Mouse (Mus musculus) liver, adult 2 months (tissue): ENCODE measurements around the gene Gm5737. TPM values are rescaled to one million over a fixed set of nuclear protein-coding genes. Genes with fewer than 3 reads are reported as not detected.

Source experiments
- DNase-seq: peaks from one replicate; pipeline ENCODE4 v3.0.0-alpha.2; 2011; ENCODE audit warnings: low read depth, low spot score; ENCODE audit errors: extremely low read depth
- H3K27ac ChIP-seq: fragments of 200-500 bp; replicated peaks from 2 replicates; pipeline ENCODE4 v1.5.1; 2012; ENCODE audit warnings: low read depth, mild to moderate bottlenecking, control low read depth, inconsistent platforms, low read length; ENCODE audit not compliant: insufficient read depth
- H3K27me3 ChIP-seq: fragments of 200-500 bp; 2 replicates; pipeline ENCODE4 v1.6.1; 2012; ENCODE audit warnings: mild to moderate bottlenecking, moderate library complexity, low read length, inconsistent platforms; ENCODE audit not compliant: control insufficient read depth, insufficient read depth
- H3K36me3 ChIP-seq: fragments of 200-500 bp; 2 replicates; pipeline ENCODE4 v1.6.1; 2012; ENCODE audit warnings: low read length, inconsistent platforms; ENCODE audit not compliant: control insufficient read depth, insufficient read depth
- H3K4me1 ChIP-seq: fragments of 200-500 bp; 2 replicates; pipeline ENCODE4 v1.6.1; 2011; ENCODE audit warnings: low read length; ENCODE audit not compliant: control insufficient read depth, insufficient read depth
- H3K4me3 ChIP-seq: fragments of 200-500 bp; 2 replicates; pipeline ENCODE4 v1.5.1; 2011; ENCODE audit warnings: low read depth, mild to moderate bottlenecking, control low read depth, low read length, moderate library complexity; ENCODE audit not compliant: insufficient read depth
- H3K79me2 ChIP-seq: fragments of 200-500 bp; 2 replicates; pipeline ENCODE4 v1.6.1; 2012; ENCODE audit warnings: inconsistent platforms, mild to moderate bottlenecking, low read length, moderate library complexity; ENCODE audit not compliant: control insufficient read depth, insufficient read depth
- H3K9ac ChIP-seq: fragments of 200-500 bp; 2 replicates; pipeline ENCODE4 v1.6.1; 2012; ENCODE audit warnings: low read depth, mild to moderate bottlenecking, control low read depth, inconsistent platforms, low read length
- CTCF ChIP-seq: fragments of 200-500 bp; IDR thresholded peaks from 2 replicates; pipeline ENCODE4 v1.5.1; 2011; ENCODE audit warnings: low read depth, low read length, control low read depth
- POLR2A ChIP-seq: fragments of 200-500 bp; IDR thresholded peaks from 2 replicates; pipeline ENCODE4 v1.6.1; 2011; ENCODE audit warnings: low read length, control low read depth; ENCODE audit not compliant: insufficient read depth; ENCODE audit errors: extremely low read depth
- WGBS: fragments of 180-500 bp; shearing (Covaris S2); methylation state at CpG from one replicate; pipeline ENCODE4 v1.1.7; 2018; 5-methylcytosine and 5-hydroxymethylcytosine counted together
- polyA plus RNA-seq: library from polyadenylated mRNA; depleted of rRNA; stranded (reverse); fragments of >200 nt; gene quantifications from 2 replicates; pipeline ENCODE4 v1.2.3, GENCODE M21; 2012
- total RNA-seq: library from RNA; depleted of rRNA; stranded (reverse); fragments of >200 nt; gene quantifications from 2 replicates; pipeline ENCODE4 v1.2.3, GENCODE M21; 2014

Gm5737 gene
- total and polyA plus RNA-seq, 2 experiments, result not detected

DNA sequence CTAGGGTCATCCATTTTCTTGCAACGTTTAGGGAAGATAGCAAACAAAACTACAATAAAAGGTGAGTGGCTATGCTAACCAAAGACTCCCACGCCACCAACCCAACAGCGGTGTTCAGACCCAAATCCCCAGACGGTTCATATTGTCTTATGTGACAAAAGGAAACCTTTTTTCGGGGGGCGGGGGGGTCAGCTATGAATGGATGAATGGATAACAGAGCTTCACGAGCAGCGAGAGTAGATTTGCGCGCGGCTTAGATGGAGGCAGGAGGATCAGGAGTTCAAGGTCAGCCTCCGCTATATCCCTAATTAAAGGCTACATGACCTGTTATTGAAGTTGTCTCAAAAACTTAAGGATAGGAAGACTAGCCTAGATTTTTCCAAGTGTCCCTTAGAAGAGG, 24.2 kb downstream of the Gm5737 start:
- no peaks in the 10 kb centered on the region for H3K27me3 ChIP-seq
- WGBS, result 10% methylated on average over 12 of the region's 12 CpGs
- no peaks in the 10 kb centered on the region for H3K79me2 ChIP-seq
- DNase-seq, result peak; percentile 24
- TF ChIP-seq POLR2A (no peak), CTCF (no peak)
- H3K4me1 ChIP-seq, result peaks cover 1% of the 10 kb centered on the region; the same call in 1 of the 2 replicates
- H3K27ac ChIP-seq, result no peak overlapping the region
- no peaks in the 10 kb centered on the region for H3K36me3 ChIP-seq
- H3K4me3 ChIP-seq, result no peak overlapping the region
- H3K9ac ChIP-seq, result no peak overlapping the region

DNA sequence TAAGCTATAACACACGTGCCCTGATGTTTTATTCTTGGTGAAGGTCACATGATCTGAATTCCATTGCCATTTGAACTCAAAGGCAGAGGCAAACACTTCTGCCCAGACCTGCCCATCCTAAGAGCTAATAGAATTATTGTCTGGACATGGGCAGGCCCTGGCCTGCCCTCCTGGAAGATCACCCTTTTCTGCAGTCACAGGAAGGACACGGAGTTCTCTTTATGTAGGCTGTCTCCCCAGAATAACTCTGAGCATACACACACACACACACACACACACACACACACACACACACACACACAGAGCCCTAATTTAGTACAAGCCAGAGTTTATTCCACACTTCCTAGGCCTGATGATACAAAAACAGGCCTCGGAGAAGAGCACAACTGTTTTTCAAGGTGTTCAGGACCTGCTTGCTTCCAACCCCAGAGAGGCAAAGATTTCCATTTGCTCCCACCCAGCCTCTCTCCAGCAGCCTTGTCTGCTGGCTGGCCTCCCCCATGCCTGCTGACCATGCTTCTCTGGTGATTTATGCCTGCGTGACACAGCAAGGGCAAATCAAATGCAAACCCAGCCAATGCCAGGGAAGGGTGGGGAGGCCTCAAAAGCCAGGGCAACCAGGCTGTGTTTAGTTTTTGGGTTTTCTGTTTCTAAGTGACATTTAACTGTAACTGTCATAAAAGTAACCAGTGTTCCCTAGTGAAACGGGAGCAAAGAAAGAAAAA, 26.4 kb downstream of the Gm5737 start:
- no peak for DNase-seq
- no peaks in the 10 kb centered on the region for H3K27me3 ChIP-seq
- H3K27ac ChIP-seq, result no peak overlapping the region

GRCm38 (mm10) chr7:120839786-120840185, 27.6 kb downstream of the Gm5737 start:
- DNase-seq, result no peak
- WGBS, result 92% methylated on average over 2 of the region's 2 CpGs
- no peak overlapping the region for H3K4me3 ChIP-seq
- H3K27me3 ChIP-seq, result no peaks in the 10 kb centered on the region
- H3K4me1 ChIP-seq, result peaks cover 4% of the 10 kb centered on the region; the same call in 1 of the 2 replicates
- H3K27ac ChIP-seq, result no peak overlapping the region
- no peaks in the 10 kb centered on the region for H3K79me2 ChIP-seq
- TF ChIP-seq POLR2A (no peak), CTCF (no peak)
- H3K9ac ChIP-seq, result no peak overlapping the region
- no peaks in the 10 kb centered on the region for H3K36me3 ChIP-seq

More for the DNA sequence above, 26.4 kb downstream of the Gm5737 start:
- TF ChIP-seq CTCF (no peak), POLR2A (no peak)
- no peaks in the 10 kb centered on the region for H3K36me3 ChIP-seq
- no peak overlapping the region for H3K9ac ChIP-seq
- WGBS, result 72% methylated on average over 5 of the region's 5 CpGs
- H3K4me3 ChIP-seq, result no peak overlapping the region
- no peaks in the 10 kb centered on the region for H3K79me2 ChIP-seq
- H3K4me1 ChIP-seq, result no peaks in the 10 kb centered on the region

DNA sequence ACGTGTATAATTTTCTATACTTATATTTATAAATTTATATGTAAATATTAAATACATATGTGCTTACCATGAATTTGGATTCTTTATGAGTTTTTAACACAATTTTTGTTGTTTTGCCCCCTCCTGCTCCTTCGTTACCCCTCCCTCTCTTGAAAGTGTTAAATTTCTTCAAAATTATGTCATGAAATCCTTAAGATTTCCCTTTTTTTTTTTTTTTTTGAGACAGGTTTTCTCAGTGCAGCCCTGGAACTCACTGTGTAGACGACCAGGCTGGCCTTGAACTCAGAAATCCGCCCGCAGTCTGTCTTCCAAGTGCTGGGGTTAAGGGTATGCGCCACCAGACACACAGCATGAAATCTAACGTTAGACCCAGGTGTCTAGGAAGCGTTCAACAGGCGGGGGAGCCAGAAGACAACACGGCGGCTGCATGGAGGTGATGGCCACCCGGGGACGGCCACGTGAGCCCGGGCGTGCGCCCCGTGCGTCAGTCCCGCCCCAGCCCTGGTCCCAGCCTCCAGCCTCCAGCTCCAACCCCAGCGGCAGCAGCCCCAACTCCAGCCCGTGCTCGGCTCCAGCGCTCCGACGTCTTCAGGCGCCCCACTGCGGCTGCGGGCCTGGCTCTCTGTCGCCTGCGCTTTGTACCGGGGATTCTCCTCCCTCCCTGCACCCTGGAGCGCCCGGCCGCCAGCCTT, 30.3 kb downstream of the Gm5737 start, which contains the start of gene Eef2k:
Eef2k (plus strand) TSS at position 487 of the 692 bp plus-strand sequence.
- Histone ChIP-seq H3K27ac (peak within 1 kb of the TSS; percentile 54; the same call in 1 of the 2 replicates), H3K79me2 (no peaks in the 10 kb centered on the region), H3K27me3 (no peaks in the 10 kb centered on the region), H3K4me3 (peak within 1 kb of the TSS; percentile 73), H3K4me1 (peaks cover 4% of the 10 kb centered on the region; the same call in 1 of the 2 replicates), H3K9ac (peak within 1 kb of the TSS; percentile 80), H3K36me3 (no peaks in the 10 kb centered on the region)
- WGBS, result 5% methylated on average over 35 of the region's 35 CpGs
- peak; percentile 84 for DNase-seq
- TF ChIP-seq POLR2A (0 out of 2 replicates have a peak, but pooled peaks have one; percentile 27), CTCF (peak; percentile 76)

GRCm38 (mm10) chr7:120843037-120843621, 31.0 kb downstream of the Gm5737 start:
- peak; percentile 68 for DNase-seq
- Histone ChIP-seq H3K4me1 (peaks cover 8% of the 10 kb centered on the region), H3K4me3 (peak overlapping the region; percentile 73), H3K27me3 (no peaks in the 10 kb centered on the region), H3K9ac (peak overlapping the region; percentile 80), H3K27ac (peak overlapping the region; percentile 54; the same call in 1 of the 2 replicates), H3K79me2 (no peaks in the 10 kb centered on the region), H3K36me3 (no peaks in the 10 kb centered on the region)
- 0 out of 2 replicates have a peak, but pooled peaks have one; percentile 0 for TF ChIP-seq POLR2A
- TF ChIP-seq CTCF, result no peak
- whole genome bisulfite sequencing, result under 1% methylated on average over 40 of the region's 40 CpGs
